Mouse (Mus musculus): ENCODE measurements around the gene Nid1.
"Not testable (repeated sequence)": the region's sequence is repeated elsewhere in the genome, so short reads cannot be mapped to it uniquely, and the experiment has no call there.

- TF ChIP-seq CTCF (IDR thresholded peaks at IDR 0.05); EP300 (IDR thresholded peaks at IDR 0.05; ENCODE audit: insufficient read depth, low read depth, low read length): not testable (repeated sequence)
Measured at GRCm38 (mm10) chr13:13543073-13543472, 105.7 kb downstream of the Nid1 start.

All from heart, adult 2 months (tissue).